ENCODE assay signal across 18 mouse cellular contexts in the genomic region with DNA sequence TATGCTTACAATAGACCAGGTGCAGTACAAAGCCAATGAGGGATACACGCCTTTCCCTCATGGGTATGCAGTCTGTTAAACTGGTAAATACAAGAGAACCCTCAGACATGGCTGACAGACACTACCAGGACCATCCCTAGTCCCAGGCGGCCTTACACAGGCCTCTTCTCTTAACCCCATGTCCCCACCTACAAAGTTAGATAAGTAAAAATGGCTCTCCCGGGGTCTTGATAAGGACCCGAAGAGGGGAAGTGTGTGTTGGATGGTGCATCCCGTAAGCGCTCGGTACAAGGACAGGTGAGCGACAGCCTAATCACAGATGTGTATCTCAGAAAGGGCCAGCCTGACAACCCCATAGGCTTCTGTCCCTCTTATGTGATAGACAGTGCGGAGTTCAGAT.
"Had no signal": no experiment of that assay in that cellular context is flagged by ENCODE, and none has a peak within 500 bp of the region (broad histone marks: within the 10 kb centered on the region; RNA-seq: fewer than 3 reads in every experiment).

No protein-coding gene starts in this region.

- ATAC-seq: intestine, postnatal 0 days; midbrain, embryonic 15.5 days had no signal

- H3K9ac ChIP-seq: limb, embryonic 12.5 days; limb, embryonic 15.5 days; midbrain, embryonic 12.5 days; midbrain, embryonic 15.5 days; neural tube, embryonic 13.5 days; stomach, embryonic 15.5 days had no signal

- H3K9me3 ChIP-seq: limb, embryonic 12.5 days; limb, embryonic 15.5 days; midbrain, embryonic 12.5 days; midbrain, embryonic 15.5 days; neural tube, embryonic 13.5 days; stomach, embryonic 15.5 days had no signal

- H3K36me3 ChIP-seq: limb, embryonic 12.5 days; limb, embryonic 15.5 days; midbrain, embryonic 12.5 days; midbrain, embryonic 15.5 days; neural tube, embryonic 13.5 days; stomach, embryonic 15.5 days had no signal

- H3K27ac ChIP-seq: left cerebral cortex, adult 2 months; limb, embryonic 12.5 days; limb, embryonic 15.5 days; stomach, embryonic 15.5 days had no signal

- H3K4me3 ChIP-seq: left cerebral cortex, adult 2 months; limb, embryonic 12.5 days; limb, embryonic 15.5 days; midbrain, embryonic 12.5 days; midbrain, embryonic 15.5 days; myocyte; neural tube, embryonic 13.5 days; stomach, embryonic 15.5 days had no signal

- H3K27me3 ChIP-seq: limb, embryonic 12.5 days; limb, embryonic 15.5 days; midbrain, embryonic 15.5 days; stomach, embryonic 15.5 days had no signal

- DNase-seq: kidney, adult 2 months; kidney, postnatal 25 days; layer of hippocampus, postnatal 36 days; lung, adult 2 months; lung, postnatal 14 days; lung, postnatal 4 days; retina, postnatal 1 day; right cerebral cortex, postnatal 25 days; thymus, postnatal 25 days had no signal

- H3K4me2 ChIP-seq: limb, embryonic 12.5 days; limb, embryonic 15.5 days; midbrain, embryonic 12.5 days; midbrain, embryonic 15.5 days; neural tube, embryonic 13.5 days; stomach, embryonic 15.5 days had no signal
